Mouse (Mus musculus) limb, embryonic 13.5 days (tissue): ENCODE results near the gene Panx2. TPM values are rescaled to one million over a fixed set of nuclear protein-coding genes. Genes with fewer than 3 reads are reported as not detected.

Experiments
- ATAC-seq: fragments of 200-750 bp; cut with Nextera tagmentation; 2 replicates; pipeline ENCODE4 v1.8.0; 2017; ENCODE audit warnings: low read depth, moderate number of reproducible peaks, moderate TSS enrichment; ENCODE audit not compliant: low FRiP score
- H3K27ac ChIP-seq: fragments of 300-500 bp; sonication (generic); 2 replicates; pipeline ENCODE4 v1.5.1; 2015; ENCODE audit warnings: inconsistent platforms, mild to moderate bottlenecking, moderate library complexity
- H3K27me3 ChIP-seq: fragments of 300-500 bp; sonication (generic); 2 replicates; pipeline ENCODE4 v1.6.1; 2015; ENCODE audit warnings: mild to moderate bottlenecking, inconsistent platforms
- H3K36me3 ChIP-seq: fragments of 300-500 bp; sonication (generic); 2 replicates; pipeline ENCODE4 v1.6.1; 2015; ENCODE audit warnings: inconsistent platforms, mild to moderate bottlenecking, moderate library complexity
- H3K4me1 ChIP-seq: fragments of 300-500 bp; sonication (generic); 2 replicates; pipeline ENCODE4 v1.6.1; 2015; ENCODE audit warnings: inconsistent platforms
- H3K4me2 ChIP-seq: fragments of 300-500 bp; sonication (generic); replicated peaks from 2 replicates; pipeline ENCODE4 v1.6.1; 2015; ENCODE audit warnings: inconsistent platforms, mild to moderate bottlenecking, moderate library complexity
- H3K4me3 ChIP-seq: fragments of 300-500 bp; sonication (generic); 2 replicates; pipeline ENCODE4 v1.5.1; 2015; ENCODE audit warnings: moderate library complexity, mild to moderate bottlenecking, inconsistent platforms
- H3K9ac ChIP-seq: fragments of 300-500 bp; sonication (generic); 2 replicates; pipeline ENCODE4 v1.6.1; 2015; ENCODE audit warnings: mild to moderate bottlenecking, inconsistent platforms
- H3K9me3 ChIP-seq: fragments of 300-500 bp; sonication (generic); 2 replicates; pipeline ENCODE4 v1.6.1; 2016; ENCODE audit warnings: inconsistent platforms
- WGBS: fragments of 180-500 bp; shearing (Covaris S2); methylation state at CpG from one replicate; pipeline ENCODE4 v1.1.7; 2015; 5-methylcytosine and 5-hydroxymethylcytosine counted together
- polyA plus RNA-seq: library from polyadenylated mRNA; unstranded; fragments of >200 nt; fragmentation: Nextera tagmentation; extraction: Ambion mirVana; gene quantifications from 2 replicates; pipeline ENCODE4 v1.2.1, GENCODE M21; 2015

The Panx2 gene
- polyA plus RNA-seq, 1 experiment from 2014 or later, result 0.90 TPM

DNA sequence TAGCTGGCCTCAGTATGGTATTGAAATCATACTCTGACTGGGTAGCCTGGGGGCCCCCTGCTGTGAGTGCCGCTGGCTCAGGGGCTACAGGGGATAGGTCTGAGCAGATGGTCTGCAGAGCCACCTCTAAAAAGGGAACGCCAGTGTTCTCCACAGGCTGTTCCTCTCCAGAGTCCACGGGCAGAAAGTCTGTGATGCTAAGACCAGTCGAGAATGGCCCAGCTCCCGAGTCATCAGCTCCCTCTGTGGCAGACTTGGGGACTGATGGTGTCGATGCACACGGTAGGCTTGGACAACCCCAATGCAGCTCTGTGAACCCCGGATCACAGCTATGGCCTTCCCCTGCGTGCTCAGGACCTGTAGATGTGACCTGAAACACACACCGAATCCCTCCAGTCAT, 44.4 kb downstream of the Panx2 start:
- peaks cover 100% of the 10 kb centered on the region for H3K36me3 ChIP-seq
- 84% methylated on average over 10 of the region's 10 CpGs for WGBS
- H3K4me1 ChIP-seq, result no peaks in the 10 kb centered on the region
- H3K4me2 ChIP-seq, result no peak overlapping the region
- no peaks in the 10 kb centered on the region for H3K27me3 ChIP-seq
- no peak overlapping the region for H3K4me3 ChIP-seq
- no peaks in the 10 kb centered on the region for H3K9me3 ChIP-seq
- no peak overlapping the region for H3K27ac ChIP-seq
- no peak for ATAC-seq
- no peak overlapping the region for H3K9ac ChIP-seq

DNA sequence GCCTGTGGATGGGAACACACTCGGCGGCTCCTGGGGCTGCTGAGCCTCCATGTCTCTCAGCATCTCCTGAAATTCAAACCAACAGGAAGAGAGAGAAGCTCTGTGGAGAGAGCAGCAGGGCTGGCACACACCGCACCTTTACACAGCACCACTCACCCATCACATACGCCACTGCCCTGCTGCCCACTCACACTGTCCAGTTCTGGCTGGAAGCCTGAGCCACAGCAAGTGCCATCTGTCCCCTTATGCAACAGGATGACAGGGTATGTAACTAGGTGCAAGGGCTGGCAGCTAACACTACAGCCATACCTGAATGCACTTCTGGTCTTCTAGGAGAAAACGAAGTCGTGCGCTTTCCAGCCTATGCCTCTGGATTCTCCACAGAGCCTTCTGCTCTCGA, 44.9 kb downstream of the Panx2 start:
- no peaks in the 10 kb centered on the region for H3K27me3 ChIP-seq
- ATAC-seq, result no peak
- no peaks in the 10 kb centered on the region for H3K4me1 ChIP-seq
- 96% methylated on average over 8 of the region's 8 CpGs for WGBS
- peaks cover 100% of the 10 kb centered on the region for H3K36me3 ChIP-seq
- H3K9ac ChIP-seq, result no peak overlapping the region
- no peak overlapping the region for H3K4me2 ChIP-seq
- H3K27ac ChIP-seq, result no peak overlapping the region
- H3K9me3 ChIP-seq, result no peaks in the 10 kb centered on the region
- H3K4me3 ChIP-seq, result no peak overlapping the region

DNA sequence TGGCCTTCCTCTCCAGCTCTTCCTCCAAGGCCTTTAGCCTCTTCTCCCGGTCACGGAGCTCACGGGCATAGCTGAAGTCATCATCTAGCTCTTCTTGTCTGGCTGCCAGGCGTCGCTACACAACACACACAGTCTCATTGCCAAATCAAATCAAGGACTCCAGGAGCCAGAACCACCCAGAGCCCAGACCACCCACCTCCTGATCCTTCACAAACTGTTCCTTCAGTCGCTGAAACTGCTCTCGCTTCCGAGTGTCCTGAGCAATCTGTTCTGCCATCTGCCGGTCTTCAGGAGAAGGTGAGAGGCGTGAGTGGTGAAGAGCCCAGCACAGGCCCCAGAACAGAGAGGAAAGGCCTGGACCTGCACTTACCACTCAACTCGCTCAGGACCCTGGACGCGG, 46.5 kb downstream of the Panx2 start:
- Histone ChIP-seq H3K36me3 (peaks cover 100% of the 10 kb centered on the region), H3K9ac (no peak overlapping the region), H3K9me3 (no peaks in the 10 kb centered on the region), H3K4me3 (no peak overlapping the region), H3K27ac (no peak overlapping the region), H3K4me2 (no peak overlapping the region), H3K27me3 (no peaks in the 10 kb centered on the region), H3K4me1 (no peaks in the 10 kb centered on the region)
- 89% methylated on average over 13 of the region's 13 CpGs for WGBS
- no peak for ATAC-seq

DNA sequence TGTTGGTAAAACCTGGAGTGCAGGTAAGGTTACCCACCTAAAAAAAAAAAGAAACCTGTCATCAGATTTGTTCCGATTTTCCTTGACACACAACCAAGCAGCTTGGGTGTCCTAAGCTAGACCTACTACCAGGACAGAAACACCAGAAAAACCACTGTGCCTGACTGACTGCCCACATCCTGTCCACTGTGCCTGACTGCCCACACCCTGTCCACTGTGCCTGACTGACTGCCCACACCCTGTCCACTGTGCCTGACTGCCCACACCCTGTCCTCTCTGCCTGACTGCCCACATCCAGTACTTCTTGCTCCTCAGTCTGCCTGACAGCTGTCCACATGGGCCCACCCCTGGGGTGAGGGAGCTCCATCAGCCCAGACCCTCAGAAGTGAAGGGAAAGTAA, 47.4 kb downstream of the Panx2 start:
- Histone ChIP-seq H3K9ac (no peak overlapping the region), H3K4me1 (no peaks in the 10 kb centered on the region), H3K4me3 (no peak overlapping the region), H3K27me3 (no peaks in the 10 kb centered on the region), H3K9me3 (no peaks in the 10 kb centered on the region), H3K36me3 (peaks cover 99% of the 10 kb centered on the region), H3K4me2 (no peak overlapping the region), H3K27ac (no peak overlapping the region)
- ATAC-seq, result no peak
- 88% methylated on average over 1 of the region's 1 CpGs for WGBS

DNA sequence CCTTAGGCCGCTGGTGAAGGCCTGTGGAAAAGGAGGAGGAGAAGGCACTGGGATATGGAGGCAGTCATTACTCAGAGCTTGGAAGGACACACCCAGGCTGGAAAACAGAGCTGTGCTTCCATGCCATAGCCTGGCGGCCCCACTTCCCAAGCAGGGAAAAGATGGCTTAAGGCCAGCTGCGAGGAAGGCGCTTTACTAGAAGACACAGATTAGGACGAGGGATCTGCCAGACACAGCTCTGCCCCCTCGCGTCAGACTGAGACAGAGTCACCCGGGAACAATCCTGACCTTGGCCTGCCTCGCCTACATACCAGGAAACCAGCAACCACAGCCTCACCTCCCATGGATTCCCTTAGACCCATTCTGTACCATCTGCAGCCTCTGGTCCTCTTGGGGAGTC, 50.6 kb downstream of the Panx2 start:
- H3K36me3 ChIP-seq, result peaks cover 96% of the 10 kb centered on the region
- H3K27ac ChIP-seq, result no peak overlapping the region
- H3K4me2 ChIP-seq, result no peak overlapping the region
- no peaks in the 10 kb centered on the region for H3K9me3 ChIP-seq
- no peaks in the 10 kb centered on the region for H3K4me1 ChIP-seq
- whole genome bisulfite sequencing, result 89% methylated on average over 9 of the region's 9 CpGs
- ATAC-seq, result no peak
- no peaks in the 10 kb centered on the region for H3K27me3 ChIP-seq
- H3K9ac ChIP-seq, result no peak overlapping the region
- no peak overlapping the region for H3K4me3 ChIP-seq

DNA sequence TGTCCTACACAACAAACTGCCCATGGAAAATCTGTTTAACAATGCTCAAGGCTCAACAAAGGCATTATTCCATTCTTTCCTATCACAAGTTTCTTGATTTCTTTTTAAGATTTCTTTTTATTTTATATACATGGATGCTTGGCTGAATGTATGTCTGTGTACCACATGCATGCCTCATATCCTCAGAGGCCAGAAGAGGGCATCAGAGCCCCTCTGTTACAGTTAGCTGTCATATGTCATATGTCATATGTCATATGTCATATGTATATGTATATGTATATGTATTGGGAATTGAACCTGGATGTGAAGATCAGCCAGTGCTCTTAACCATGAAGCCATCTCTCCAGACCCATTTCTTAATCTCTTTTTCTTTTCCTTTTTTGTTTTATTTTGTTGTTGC, 58.5 kb downstream of the Panx2 start:
- Histone ChIP-seq H3K27ac (no peak overlapping the region), H3K4me3 (no peak overlapping the region), H3K4me1 (peaks cover 31% of the 10 kb centered on the region), H3K9me3 (no peaks in the 10 kb centered on the region), H3K36me3 (peaks cover 69% of the 10 kb centered on the region), H3K4me2 (no peak overlapping the region), H3K27me3 (no peaks in the 10 kb centered on the region), H3K9ac (no peak overlapping the region)
- ATAC-seq, result no peak

DNA sequence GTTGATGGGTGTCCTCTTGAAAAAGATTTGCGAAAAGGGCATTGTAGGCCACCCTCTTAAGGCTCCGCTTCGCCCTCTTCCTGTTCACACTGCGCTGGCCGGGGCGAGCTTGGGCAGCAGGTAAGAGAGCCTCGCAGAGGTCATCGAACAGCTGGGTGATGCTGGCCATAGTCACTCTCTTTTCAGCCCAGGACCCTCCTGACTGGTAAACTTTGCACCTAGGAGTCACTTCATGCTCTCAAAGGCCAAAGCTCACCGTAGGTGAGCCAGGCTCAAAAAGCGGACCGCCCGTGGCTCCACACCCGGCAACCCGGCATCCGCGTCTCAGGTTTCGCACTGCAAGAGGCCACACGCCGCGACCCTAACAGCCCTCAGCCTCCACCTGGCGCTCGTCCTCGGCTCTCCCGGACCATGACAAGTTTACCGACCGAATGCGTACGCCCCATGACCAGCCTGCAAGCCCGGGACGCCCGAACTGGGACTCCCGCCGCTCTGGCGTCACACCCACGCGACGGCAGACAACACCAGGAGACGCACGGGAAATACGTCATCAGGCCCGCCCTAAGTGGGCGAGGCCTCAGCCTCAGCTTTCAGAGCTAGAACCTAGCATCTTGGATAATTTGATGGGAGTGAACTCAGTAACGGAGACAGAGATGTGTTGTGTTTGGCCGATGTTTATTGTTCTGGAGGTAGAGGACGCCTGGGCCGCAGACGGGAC, 63.3 kb downstream of the Panx2 start, which contains the start of gene Tubgcp6:
Tubgcp6 (minus strand) TSS at position 464 of the 718 bp plus-strand sequence.
- Histone ChIP-seq H3K4me3 (peak within 1 kb of the TSS; percentile 88), H3K9me3 (no peaks in the 10 kb centered on the region), H3K27me3 (no peaks in the 10 kb centered on the region), H3K36me3 (peaks cover 33% of the 10 kb centered on the region), H3K27ac (peak within 1 kb of the TSS; percentile 72; the same call in 1 of the 2 replicates), H3K4me2 (peak within 1 kb of the TSS; percentile 96), H3K4me1 (peaks cover 46% of the 10 kb centered on the region), H3K9ac (peak within 1 kb of the TSS; percentile 87)
- WGBS, result under 1% methylated on average over 47 of the region's 47 CpGs
- peak; percentile 87 for ATAC-seq

Other genes starting within 250 kb of the Panx2 start
- gene Alg12, start 240.4 kb upstream of the Panx2 start, polyA plus RNA-seq, result 10.2 and 11.6 TPM in 2 replicates
- 83.4 and 86.1 TPM in 2 replicates for gene Creld2, start 240.1 kb upstream of the Panx2 start, polyA plus RNA-seq
- gene Pim3, start 197.5 kb upstream of the Panx2 start, polyA plus RNA-seq, result 50.7 and 52.2 TPM in 2 replicates
- not detected in 2 replicates for gene Ttll8, start 105.3 kb upstream of the Panx2 start, polyA plus RNA-seq
- gene Mlc1, start 80.7 kb upstream of the Panx2 start, polyA plus RNA-seq, result 0.13 and 0.15 TPM in 2 replicates
- gene Mov10l1, start 76.8 kb upstream of the Panx2 start, polyA plus RNA-seq, result not detected in 2 replicates
- gene Trabd, start 15.4 kb downstream of the Panx2 start, polyA plus RNA-seq, result 49.4 and 51.3 TPM in 2 replicates
- gene Selenoo, start 29.4 kb downstream of the Panx2 start, polyA plus RNA-seq, result 18.6 and 19.0 TPM in 2 replicates
- gene Tubgcp6, start 63.4 kb downstream of the Panx2 start, polyA plus RNA-seq, result 17.5 and 18.1 TPM in 2 replicates
- gene Hdac10, start 69.0 kb downstream of the Panx2 start, polyA plus RNA-seq, result 17.4 and 18.7 TPM in 2 replicates
- gene Mapk12, start 81.0 kb downstream of the Panx2 start, polyA plus RNA-seq, result 6.4 and 6.5 TPM in 2 replicates
- 8.4 and 10.4 TPM in 2 replicates for gene Mapk11, start 89.9 kb downstream of the Panx2 start, polyA plus RNA-seq
- 130 and 144 TPM in 2 replicates for gene Plxnb2, start 121.1 kb downstream of the Panx2 start, polyA plus RNA-seq
- 22.8 and 25.8 TPM in 2 replicates for gene Dennd6b, start 136.8 kb downstream of the Panx2 start, polyA plus RNA-seq
- gene Ppp6r2, start 151.8 kb downstream of the Panx2 start, polyA plus RNA-seq, result 31.8 and 36.3 TPM in 2 replicates